Mouse (Mus musculus) midbrain, embryonic 15.5 days (tissue): Measurements from ENCODE around the gene Csf3. TPM values are rescaled to one million over a fixed set of nuclear protein-coding genes. Genes with fewer than 3 reads are reported as not detected.

ENCODE experiments used
- ATAC-seq: fragments of 200-750 bp; cut with Nextera tagmentation; replicated peaks from 2 replicates; pipeline ENCODE4 v1.8.0; 2017; ENCODE audit warnings: moderate TSS enrichment
- H3K27ac ChIP-seq: fragments of 300-500 bp; sonication (generic); 2 replicates; pipeline ENCODE4 v1.5.1; 2015; ENCODE audit warnings: mild to moderate bottlenecking, inconsistent platforms
- H3K27me3 ChIP-seq: fragments of 300-500 bp; sonication (generic); replicated peaks from 2 replicates; pipeline ENCODE4 v1.6.1; 2015; ENCODE audit warnings: inconsistent platforms
- H3K36me3 ChIP-seq: fragments of 300-500 bp; sonication (generic); replicated peaks from 2 replicates; pipeline ENCODE4 v1.6.1; 2015; ENCODE audit warnings: inconsistent platforms
- H3K4me1 ChIP-seq: fragments of 300-500 bp; sonication (generic); 2 replicates; pipeline ENCODE4 v1.6.1; 2015; ENCODE audit warnings: inconsistent platforms
- H3K4me2 ChIP-seq: fragments of 300-500 bp; sonication (generic); 2 replicates; pipeline ENCODE4 v1.6.1; 2015; ENCODE audit warnings: inconsistent platforms, mild to moderate bottlenecking, moderate library complexity
- H3K4me3 ChIP-seq: fragments of 300-500 bp; sonication (generic); 2 replicates; pipeline ENCODE4 v1.5.1; 2015; ENCODE audit warnings: mild to moderate bottlenecking, inconsistent platforms
- H3K9ac ChIP-seq: fragments of 300-500 bp; sonication (generic); 2 replicates; pipeline ENCODE4 v1.6.1; 2015; ENCODE audit warnings: mild to moderate bottlenecking, inconsistent platforms
- H3K9me3 ChIP-seq: fragments of 300-500 bp; sonication (generic); 2 replicates; pipeline ENCODE4 v1.6.1; 2016; ENCODE audit warnings: inconsistent platforms
- WGBS: fragments of 180-500 bp; shearing (Covaris S2); methylation state at CpG from one replicate; pipeline ENCODE4 v1.1.7; 2015; ENCODE audit warnings: mixed read lengths; 5-methylcytosine and 5-hydroxymethylcytosine counted together
- polyA plus RNA-seq: library from polyadenylated mRNA; unstranded; fragments of >200 nt; fragmentation: Nextera tagmentation; extraction: Ambion mirVana; gene quantifications from 2 replicates; pipeline ENCODE4 v1.2.1, GENCODE M21; 2015

The Csf3 gene
- polyA plus RNA-seq, 1 experiment from 2014 or later = not detected

- peak within 1 kb of the TSS; percentile 86 for H3K27ac ChIP-seq
- H3K36me3 ChIP-seq = peaks cover 13% of the 10 kb centered on the region
- peak within 1 kb of the TSS; percentile 99 for H3K9ac ChIP-seq
- peak within 1 kb of the TSS; percentile 81 for H3K4me2 ChIP-seq
- ATAC-seq = peak; percentile 97
- WGBS = 5% methylated on average over 45 of the region's 45 CpGs
- H3K4me3 ChIP-seq = peak within 1 kb of the TSS; percentile 99
- H3K9me3 ChIP-seq = no peaks in the 10 kb centered on the region
- H3K27me3 ChIP-seq = no peaks in the 10 kb centered on the region
- peaks cover 18% of the 10 kb centered on the region for H3K4me1 ChIP-seq
These were observed 19.0 kb upstream of the Csf3 start, which contains the start of gene Psmd3 for GRCm38 (mm10) chr11:98681786-98682745. Gene Psmd3, plus strand, starts transcription at chr11:98682554.

DNA sequence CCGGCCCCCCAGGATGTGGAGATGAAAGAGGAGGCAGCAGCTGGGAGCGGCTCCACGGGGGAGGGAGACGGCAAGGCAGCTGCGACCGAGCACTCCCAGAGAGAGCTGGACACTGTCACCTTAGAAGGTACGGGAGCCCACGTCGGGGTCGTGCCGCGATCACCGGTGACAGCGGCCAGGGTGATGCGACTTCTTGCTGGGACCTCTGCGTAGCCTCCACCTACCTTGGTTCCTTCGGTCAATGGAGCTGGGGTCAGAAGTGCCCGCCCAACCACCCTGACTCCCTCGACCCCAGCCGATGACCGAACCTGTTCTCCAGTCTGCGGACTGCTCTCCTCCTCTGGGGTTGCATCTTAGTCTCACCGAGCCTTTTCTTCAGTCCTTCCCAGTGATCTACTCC lies 18.3 kb upstream of the Csf3 start:
- peak overlapping the region; percentile 99 for H3K9ac ChIP-seq
- peaks cover 20% of the 10 kb centered on the region for H3K36me3 ChIP-seq
- H3K4me3 ChIP-seq = peak overlapping the region; percentile 99
- peak overlapping the region; percentile 81 for H3K4me2 ChIP-seq
- H3K27ac ChIP-seq = peak overlapping the region; percentile 86
- peaks cover 18% of the 10 kb centered on the region for H3K4me1 ChIP-seq
- H3K9me3 ChIP-seq = no peaks in the 10 kb centered on the region
- peak; percentile 37 for ATAC-seq
- H3K27me3 ChIP-seq = no peaks in the 10 kb centered on the region
- WGBS = 0% methylated on average over 23 of the region's 23 CpGs

GRCm38 (mm10) chr11:98685642-98686041 lies 15.4 kb upstream of the Csf3 start:
- Histone ChIP-seq H3K4me3 (no peak overlapping the region), H3K9ac (no peak overlapping the region), H3K36me3 (peaks cover 38% of the 10 kb centered on the region), H3K27me3 (no peaks in the 10 kb centered on the region), H3K9me3 (no peaks in the 10 kb centered on the region), H3K4me1 (peaks cover 18% of the 10 kb centered on the region), H3K4me2 (no peak overlapping the region), H3K27ac (no peak overlapping the region)
- WGBS = 91% methylated on average over 9 of the region's 9 CpGs
- ATAC-seq = no peak

- 81% methylated on average over 4 of the region's 4 CpGs for WGBS
- Histone ChIP-seq H3K9me3 (no peaks in the 10 kb centered on the region), H3K4me3 (no peak overlapping the region), H3K4me2 (no peak overlapping the region), H3K36me3 (peaks cover 51% of the 10 kb centered on the region), H3K4me1 (peaks cover 13% of the 10 kb centered on the region), H3K9ac (no peak overlapping the region), H3K27ac (no peak overlapping the region), H3K27me3 (no peaks in the 10 kb centered on the region)
- ATAC-seq = no peak
These were observed 14.1 kb upstream of the Csf3 start for GRCm38 (mm10) chr11:98686976-98687375.

GRCm38 (mm10) chr11:98688009-98688408 lies 13.1 kb upstream of the Csf3 start:
- 88% methylated on average over 8 of the region's 8 CpGs for WGBS
- H3K9ac ChIP-seq = no peak overlapping the region
- ATAC-seq = no peak

DNA sequence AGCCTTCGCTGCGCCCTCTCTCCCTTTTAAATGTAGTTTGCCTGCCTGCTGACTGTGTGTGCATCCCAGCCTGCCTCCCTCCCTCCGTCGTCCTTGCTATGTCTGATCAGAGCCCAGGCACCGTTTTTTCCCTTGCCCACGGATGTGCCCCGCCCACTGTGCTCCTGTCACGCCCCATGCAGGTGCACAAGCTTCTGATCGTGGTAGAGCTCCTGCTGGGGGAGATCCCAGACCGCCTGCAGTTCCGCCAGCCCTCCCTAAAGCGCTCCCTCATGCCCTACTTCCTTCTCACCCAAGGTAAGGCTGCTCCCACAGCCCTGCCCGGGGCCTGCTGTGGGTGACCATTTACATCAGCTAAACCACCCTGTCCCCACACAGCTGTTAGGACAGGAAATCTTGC lies 7.9 kb upstream of the Csf3 start:
- WGBS = 75% methylated on average over 13 of the region's 13 CpGs

More at GRCm38 (mm10) chr11:98688009-98688408, 13.1 kb upstream of the Csf3 start:
- Histone ChIP-seq H3K9me3 (no peaks in the 10 kb centered on the region), H3K4me1 (peaks cover 12% of the 10 kb centered on the region), H3K36me3 (peaks cover 54% of the 10 kb centered on the region), H3K27me3 (no peaks in the 10 kb centered on the region), H3K4me2 (no peak overlapping the region), H3K27ac (no peak overlapping the region), H3K4me3 (no peak overlapping the region)

DNA sequence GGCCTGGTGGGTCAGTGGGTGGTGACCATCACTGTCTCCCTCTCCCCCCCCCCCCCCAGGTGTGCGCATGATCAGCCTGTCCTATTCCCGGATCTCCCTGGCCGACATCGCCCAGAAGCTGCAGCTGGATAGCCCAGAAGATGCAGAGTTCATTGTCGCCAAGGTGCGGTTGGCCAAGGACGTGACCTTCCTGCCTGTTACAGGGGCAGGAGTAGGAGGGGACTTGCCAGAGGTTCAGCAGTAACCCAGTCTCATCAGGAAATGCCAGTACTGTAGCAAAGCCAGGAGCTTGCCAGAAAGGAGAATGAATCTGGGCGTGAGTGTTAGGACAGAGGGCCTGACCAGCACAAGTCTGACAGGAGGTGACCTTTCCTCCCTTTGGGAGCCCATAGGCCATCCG lies 7.3 kb upstream of the Csf3 start:
- no peak overlapping the region for H3K27ac ChIP-seq
- no peak overlapping the region for H3K9ac ChIP-seq
- H3K4me2 ChIP-seq = no peak overlapping the region
- H3K36me3 ChIP-seq = peaks cover 46% of the 10 kb centered on the region
- H3K4me1 ChIP-seq = no peaks in the 10 kb centered on the region
- H3K27me3 ChIP-seq = no peaks in the 10 kb centered on the region
- ATAC-seq = no peak
- WGBS = 90% methylated on average over 9 of the region's 9 CpGs
- no peak overlapping the region for H3K4me3 ChIP-seq
- H3K9me3 ChIP-seq = no peaks in the 10 kb centered on the region

More for the DNA sequence above, 7.9 kb upstream of the Csf3 start:
- Histone ChIP-seq H3K27ac (no peak overlapping the region), H3K4me3 (no peak overlapping the region), H3K9ac (no peak overlapping the region), H3K27me3 (no peaks in the 10 kb centered on the region), H3K4me1 (no peaks in the 10 kb centered on the region), H3K4me2 (no peak overlapping the region), H3K9me3 (no peaks in the 10 kb centered on the region), H3K36me3 (peaks cover 49% of the 10 kb centered on the region)
- ATAC-seq = no peak

- ATAC-seq = no peak
- H3K9ac ChIP-seq = no peak overlapping the region
- no peak overlapping the region for H3K27ac ChIP-seq
- H3K9me3 ChIP-seq = no peaks in the 10 kb centered on the region
- no peaks in the 10 kb centered on the region for H3K27me3 ChIP-seq
- peaks cover 46% of the 10 kb centered on the region for H3K36me3 ChIP-seq
- H3K4me3 ChIP-seq = no peak overlapping the region
- H3K4me2 ChIP-seq = no peak overlapping the region
- WGBS = 84% methylated on average over 9 of the region's 9 CpGs
- no peaks in the 10 kb centered on the region for H3K4me1 ChIP-seq
These were observed 6.8 kb upstream of the Csf3 start for GRCm38 (mm10) chr11:98694301-98694700.

DNA sequence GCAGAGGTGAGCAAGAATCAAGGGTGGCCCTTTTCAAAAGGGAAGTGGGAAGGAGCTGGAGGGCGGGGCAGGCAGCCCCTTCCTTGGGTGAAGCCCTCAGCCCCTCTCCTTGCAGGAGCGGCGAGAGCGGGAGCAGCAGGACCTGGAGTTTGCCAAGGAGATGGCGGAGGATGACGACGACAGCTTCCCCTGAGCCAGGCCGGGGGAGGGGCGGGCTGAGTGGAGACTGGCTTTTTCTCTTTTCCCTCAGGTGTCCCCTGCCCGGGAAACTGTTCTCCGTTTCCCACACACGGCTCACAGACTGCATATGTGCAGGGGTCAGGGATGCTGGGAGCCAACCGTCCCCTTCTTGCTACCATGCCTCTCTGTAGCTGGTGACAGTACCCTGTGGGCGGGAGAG lies 5.7 kb upstream of the Csf3 start:
- no peak overlapping the region for H3K9ac ChIP-seq
- 72% methylated on average over 14 of the region's 14 CpGs for WGBS
- H3K36me3 ChIP-seq = peaks cover 37% of the 10 kb centered on the region
- no peaks in the 10 kb centered on the region for H3K9me3 ChIP-seq
- no peaks in the 10 kb centered on the region for H3K4me1 ChIP-seq
- H3K4me3 ChIP-seq = no peak overlapping the region
- no peak overlapping the region for H3K4me2 ChIP-seq
- no peaks in the 10 kb centered on the region for H3K27me3 ChIP-seq
- H3K27ac ChIP-seq = no peak overlapping the region
- ATAC-seq = no peak

- Histone ChIP-seq H3K36me3 (peaks cover 25% of the 10 kb centered on the region), H3K27me3 (no peaks in the 10 kb centered on the region), H3K4me3 (no peak overlapping the region), H3K27ac (no peak overlapping the region), H3K9me3 (no peaks in the 10 kb centered on the region), H3K4me1 (no peaks in the 10 kb centered on the region), H3K9ac (no peak overlapping the region), H3K4me2 (no peak overlapping the region)
- WGBS = 90% methylated on average over 14 of the region's 14 CpGs
- ATAC-seq = no peak
These were observed 4.4 kb upstream of the Csf3 start for GRCm38 (mm10) chr11:98696454-98697216.

- Histone ChIP-seq H3K9me3 (no peaks in the 10 kb centered on the region), H3K4me1 (no peaks in the 10 kb centered on the region), H3K36me3 (peaks cover 19% of the 10 kb centered on the region), H3K4me3 (no peak overlapping the region), H3K4me2 (no peak overlapping the region), H3K27me3 (no peaks in the 10 kb centered on the region), H3K27ac (no peak overlapping the region), H3K9ac (no peak overlapping the region)
- ATAC-seq = no peak
- 89% methylated on average over 12 of the region's 12 CpGs for WGBS
These were observed 3.8 kb upstream of the Csf3 start for GRCm38 (mm10) chr11:98697225-98697624.

DNA sequence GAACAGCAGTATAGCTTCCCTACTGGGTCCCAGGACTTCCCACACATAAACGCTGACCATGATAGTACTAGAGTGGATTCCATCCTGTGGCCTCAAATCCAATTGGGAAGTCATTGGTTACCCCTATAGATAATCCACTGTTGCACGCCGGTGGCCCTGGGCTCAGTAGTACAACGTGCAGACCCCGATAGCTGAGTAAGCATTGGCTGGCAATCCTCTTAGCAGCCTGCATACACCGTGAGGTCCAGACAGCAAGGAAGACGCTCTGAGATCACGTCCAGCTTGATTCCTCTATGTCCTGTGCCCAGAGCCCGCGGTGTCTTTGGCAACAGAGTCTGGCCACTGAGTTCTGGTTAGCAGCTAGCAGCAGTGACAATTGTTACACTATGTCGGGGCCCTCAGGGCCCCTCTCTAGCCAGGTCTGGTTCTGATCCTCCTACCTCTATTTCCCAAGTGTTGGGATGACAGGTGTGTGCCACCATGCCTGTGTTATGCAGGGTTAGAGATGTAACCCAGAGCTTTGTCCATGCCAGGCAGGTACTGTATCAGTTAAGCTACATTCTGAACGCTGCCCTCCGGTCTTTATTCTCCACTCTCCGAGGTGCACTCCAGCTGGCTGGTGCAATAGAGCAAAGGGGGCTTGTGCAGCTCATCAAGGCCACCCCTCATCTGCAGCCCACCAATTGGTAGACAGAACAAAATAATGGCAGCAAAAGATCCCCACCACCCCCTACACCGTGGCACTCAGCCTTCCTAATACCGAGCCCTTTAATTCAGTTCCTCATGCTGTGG lies 2.0 kb upstream of the Csf3 start:
- Histone ChIP-seq H3K9me3 (no peaks in the 10 kb centered on the region), H3K4me3 (no peak overlapping the region), H3K4me2 (no peak overlapping the region), H3K36me3 (peaks cover 10% of the 10 kb centered on the region), H3K27me3 (no peaks in the 10 kb centered on the region), H3K9ac (no peak overlapping the region), H3K4me1 (no peaks in the 10 kb centered on the region), H3K27ac (no peak overlapping the region)
- WGBS = 84% methylated on average over 16 of the region's 16 CpGs
- ATAC-seq = no peak
